Mouse (Mus musculus) left cerebral cortex, postnatal 10 days (tissue): ENCODE data around the gene Dtx2. TPM values are rescaled to one million over a fixed set of nuclear protein-coding genes. Genes with fewer than 3 reads are reported as not detected.

ENCODE experiments used
- DNase-seq, 2 experiments: peaks; one replicate each; pipeline ENCODE4 v3.0.0; 2021 to 2022; ENCODE audit warnings: low spot score in 2 of 2, mixed read lengths in 1 of 2; ENCODE audit errors: extremely low spot score in 1 of 2
- intact Hi-C: fragments of 180-260 bp; cut with DNase I; formaldehyde crosslinking; loops from one replicate; pipeline ENCODE4 v1.15.1; 2025
- total RNA-seq, 2 experiments: library from RNA; stranded (reverse); gene quantifications; 2 replicates each; pipeline ENCODE4 v1.2.3; 2021

Dtx2 gene
- total RNA-seq, 2 experiments from 2014 or later = 9.3 to 9.4 TPM

- intact Hi-C loops = no loop called here
- no peak for DNase-seq
These were observed 24.4 kb upstream of the Dtx2 start for GRCm38 (mm10) chr5:135970247-135970646.

DNA sequence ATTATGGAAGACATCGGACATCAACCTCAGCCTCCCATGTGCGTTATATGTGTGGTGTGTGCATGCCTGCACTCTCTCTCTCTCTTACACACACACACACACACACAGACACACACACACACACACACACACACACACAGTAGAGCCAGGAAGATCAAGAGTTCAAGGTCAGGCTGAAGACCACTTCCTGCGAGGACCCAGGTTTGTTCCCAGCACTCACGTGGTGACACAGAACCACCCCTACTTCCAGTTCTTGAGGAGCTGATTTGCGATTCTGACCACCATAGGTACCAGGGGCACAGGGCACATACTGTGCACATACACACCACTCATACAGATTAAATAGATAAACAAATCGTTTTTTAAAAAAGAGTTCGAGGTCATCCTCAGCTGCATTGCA, 22.7 kb upstream of the Dtx2 start:
- DNase-seq = no peak
- intact Hi-C loops = no loop called here

DNA sequence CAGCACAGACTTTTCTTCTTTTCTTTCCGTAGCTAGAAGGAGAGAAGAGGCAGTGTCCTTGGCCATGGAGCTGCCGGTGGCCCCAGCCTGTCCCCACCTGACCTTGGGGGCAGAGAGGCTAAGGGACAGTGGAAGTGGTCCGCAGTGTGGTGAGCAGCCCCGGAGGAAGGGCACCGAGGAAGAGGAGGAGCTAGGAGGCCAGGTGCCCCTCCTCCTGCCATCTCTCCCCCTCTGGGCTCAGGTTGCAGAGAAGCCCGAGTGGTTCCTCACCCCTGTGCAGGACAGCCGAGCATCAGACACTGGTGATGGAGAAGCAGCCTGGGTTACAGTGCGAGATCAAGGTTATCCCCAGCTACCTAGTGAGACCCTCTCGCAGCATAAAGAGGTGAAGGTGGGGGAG, 20.2 kb upstream of the Dtx2 start, which contains the start of gene Ssc4d:
TSS of gene Ssc4d (minus strand) at position 167 of the 400 bp plus-strand sequence.
- DNase-seq = no peak
- intact Hi-C loops = no loop called here

- intact Hi-C loops = no loop called here
- no peak for DNase-seq
These were observed 18.5 kb upstream of the Dtx2 start for GRCm38 (mm10) chr5:135975893-135976668.

- DNase-seq = no peak
- intact Hi-C loops = no loop called here
These were observed 15.2 kb upstream of the Dtx2 start for GRCm38 (mm10) chr5:135979381-135979780.

GRCm38 (mm10) chr5:135979904-135980303, 14.7 kb upstream of the Dtx2 start, which contains the start of gene Zp3:
Zp3 (plus strand) TSS chr5:135980099.
- intact Hi-C loops = loop anchor here (5.0 kb wide), 1 partner anchor 82 kb away; no protein-coding TSS in a partner anchor
- no peak for DNase-seq

DNA sequence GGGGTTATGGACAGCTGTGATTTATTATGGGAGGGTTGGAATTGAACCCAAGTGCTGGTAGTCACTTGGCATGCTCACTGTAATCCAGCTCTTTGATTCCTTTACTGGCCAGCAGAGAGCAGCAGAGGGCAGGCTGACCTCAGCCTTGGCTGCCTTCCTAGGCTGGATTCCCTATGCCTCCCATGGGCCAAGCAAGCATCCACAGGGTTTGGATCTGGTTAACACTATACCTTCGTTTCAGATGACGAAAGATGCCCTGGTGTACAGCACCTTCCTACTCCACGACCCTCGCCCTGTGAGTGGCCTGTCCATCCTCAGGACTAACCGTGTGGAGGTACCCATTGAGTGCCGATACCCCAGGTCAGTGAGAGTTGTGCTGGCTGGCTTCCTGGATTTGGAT, 12.2 kb upstream of the Dtx2 start:
- DNase-seq = peak in 1 of 2 experiments; percentile 47

DNA sequence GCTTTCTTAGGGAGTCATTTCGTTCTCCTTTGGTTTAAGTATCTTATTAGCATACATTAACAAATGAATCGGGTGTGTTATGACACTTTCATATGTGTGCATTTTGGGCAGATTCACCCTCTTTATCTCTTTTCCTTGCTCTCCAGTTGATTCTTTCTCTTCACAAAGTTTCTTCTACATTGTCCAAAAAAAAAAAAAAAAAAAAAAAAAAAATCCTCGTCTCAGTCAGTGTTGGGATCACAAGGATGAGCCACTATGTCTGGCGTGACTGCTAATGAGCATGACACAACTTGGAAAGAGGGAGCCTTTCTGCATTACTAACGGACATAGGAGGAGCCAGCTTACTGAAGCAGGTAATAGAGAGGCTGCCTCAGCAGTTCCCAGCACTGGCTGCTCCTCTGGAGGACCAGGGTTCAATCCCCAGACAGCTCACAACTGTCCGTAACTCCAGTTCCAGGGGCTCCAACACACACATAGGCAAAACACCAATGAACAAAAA, 10.0 kb upstream of the Dtx2 start:
- intact Hi-C loops = loop anchor here (5.0 kb wide), 1 partner anchor 78 kb away; no protein-coding TSS in a partner anchor

More for the DNA sequence above, 12.2 kb upstream of the Dtx2 start:
- intact Hi-C loops = loop anchor here (5.0 kb wide), 1 partner anchor 80 kb away; no protein-coding TSS in a partner anchor

GRCm38 (mm10) chr5:135987248-135987647, 7.4 kb upstream of the Dtx2 start:
- DNase-seq = peak in 1 of 2 experiments; percentile 31
- intact Hi-C loops = no loop called here

More for the DNA sequence above, 10.0 kb upstream of the Dtx2 start:
- no peak for DNase-seq

GRCm38 (mm10) chr5:135990601-135991000, 4.0 kb upstream of the Dtx2 start:
- no peak for DNase-seq
- intact Hi-C loops = no loop called here

GRCm38 (mm10) chr5:135993381-135993965, 1.1 kb upstream of the Dtx2 start:
- intact Hi-C loops = no loop called here
- DNase-seq = no peak

DNA sequence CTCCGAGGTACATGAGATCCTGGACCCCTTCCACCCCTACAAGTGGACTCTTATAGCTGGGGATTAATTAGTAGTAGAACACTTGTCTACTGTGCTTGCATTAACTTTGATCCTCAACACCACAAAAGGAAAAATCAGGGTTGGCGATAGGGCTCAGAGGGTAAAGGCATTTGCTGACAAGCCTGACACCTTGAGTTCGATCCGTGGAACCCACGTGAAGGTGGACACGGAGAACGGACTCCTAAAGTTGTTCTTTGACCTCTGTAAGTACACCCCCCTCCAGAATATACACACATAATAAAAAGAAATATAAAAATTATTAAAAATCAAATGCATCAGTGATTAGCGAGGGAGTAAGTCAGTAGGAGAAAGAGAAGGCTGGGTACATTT, 270 bp upstream of the Dtx2 start:
- no peak for DNase-seq
- intact Hi-C loops = no loop called here

- no peak for DNase-seq
- intact Hi-C loops = no loop called here
These were observed 1.6 kb downstream of the Dtx2 start for GRCm38 (mm10) chr5:135996162-135996561.

DNA sequence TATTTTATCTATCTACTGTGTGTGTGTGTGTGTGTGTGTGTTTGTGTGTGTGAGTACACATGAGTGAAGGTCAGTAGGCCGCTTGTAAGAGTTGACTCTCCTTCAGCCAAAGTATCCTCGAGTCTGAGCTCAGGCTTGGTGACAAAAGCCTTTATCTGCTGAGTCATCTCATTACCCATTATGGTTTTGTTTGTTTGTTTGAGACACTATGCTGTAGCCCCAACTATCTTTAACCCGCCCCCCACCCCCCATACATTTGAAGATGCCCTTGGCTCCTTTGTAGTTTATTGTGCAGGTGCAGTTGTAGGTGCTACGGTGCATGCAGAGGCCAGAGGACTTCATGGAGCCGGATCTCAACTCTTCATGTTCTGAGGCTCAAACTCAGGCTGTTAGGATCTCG, 6.6 kb downstream of the Dtx2 start:
- intact Hi-C loops = no loop called here
- no peak for DNase-seq

DNA sequence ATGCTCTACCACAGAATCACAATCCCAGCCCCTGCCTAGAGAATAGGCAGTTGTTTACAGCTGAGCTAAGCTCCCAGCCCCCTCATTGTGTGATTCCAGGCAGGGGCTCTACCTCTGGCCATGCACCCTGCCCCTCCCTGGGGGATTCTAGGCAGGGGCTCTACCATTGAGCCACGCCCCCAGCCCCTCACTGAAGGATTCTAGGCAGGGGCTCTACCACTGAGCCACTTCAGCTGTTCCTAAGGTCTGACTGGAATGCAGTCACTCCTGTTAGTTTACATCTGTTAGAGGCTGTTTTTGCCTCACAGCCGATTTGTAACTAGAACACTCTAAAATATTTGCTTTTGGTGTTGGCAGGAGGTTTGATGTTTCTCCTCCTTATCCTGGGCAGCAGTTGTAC, 7.7 kb downstream of the Dtx2 start:
- DNase-seq = no peak
- intact Hi-C loops = no loop called here

DNA sequence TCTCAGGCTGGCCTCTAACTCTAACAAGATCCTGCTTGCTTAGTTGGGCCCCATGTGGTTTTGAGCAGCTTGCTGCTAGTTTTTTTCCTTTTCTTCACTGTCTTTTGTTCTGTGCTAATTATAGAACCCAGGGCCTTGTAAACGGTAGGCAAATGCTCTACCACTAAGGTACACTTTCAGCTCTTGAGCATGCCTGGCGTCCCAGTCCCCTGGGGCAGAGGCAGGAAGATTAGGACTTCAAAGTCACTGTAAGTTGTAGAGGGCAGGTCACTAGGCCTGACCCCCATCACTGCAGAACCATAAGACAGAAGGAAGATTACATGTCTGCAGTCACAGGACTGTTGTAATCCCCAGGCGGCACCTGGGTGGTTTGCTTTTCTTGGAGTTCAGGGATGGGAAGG, 8.2 kb downstream of the Dtx2 start:
- DNase-seq = no peak
- intact Hi-C loops = no loop called here

- intact Hi-C loops = no loop called here
- no peak for DNase-seq
These were observed 9.9 kb downstream of the Dtx2 start for GRCm38 (mm10) chr5:136004537-136004936.

GRCm38 (mm10) chr5:136007745-136008144, 13.1 kb downstream of the Dtx2 start:
- intact Hi-C loops = no loop called here
- DNase-seq = no peak

DNA sequence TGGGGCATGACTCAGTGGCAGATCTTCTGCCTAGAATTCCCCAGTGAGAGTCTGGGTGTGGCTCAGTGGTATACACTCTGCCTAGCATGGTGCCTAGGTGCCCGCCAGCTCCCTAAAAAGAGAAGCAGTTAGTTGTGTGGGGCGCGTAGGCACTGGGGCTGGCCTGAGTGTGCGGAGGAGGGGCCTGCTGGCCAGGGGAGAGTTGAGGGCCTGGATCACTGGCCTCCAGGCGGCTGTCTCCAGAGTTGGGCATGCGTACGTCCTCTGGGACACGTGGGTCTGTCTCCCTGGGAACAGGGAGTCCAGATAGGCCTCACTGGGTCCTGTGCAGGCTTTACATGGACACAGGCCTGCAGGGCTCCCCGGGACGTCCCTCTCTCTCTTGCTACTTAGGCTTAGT, 20.3 kb downstream of the Dtx2 start:
- DNase-seq = no peak
- intact Hi-C loops = no loop called here

- intact Hi-C loops = no loop called here
- no peak for DNase-seq
These were observed 21.0 kb downstream of the Dtx2 start for GRCm38 (mm10) chr5:136015586-136015985.
